Mouse (Mus musculus): ENCODE measurements around the gene Chd3.

The Chd3 gene

DNA sequence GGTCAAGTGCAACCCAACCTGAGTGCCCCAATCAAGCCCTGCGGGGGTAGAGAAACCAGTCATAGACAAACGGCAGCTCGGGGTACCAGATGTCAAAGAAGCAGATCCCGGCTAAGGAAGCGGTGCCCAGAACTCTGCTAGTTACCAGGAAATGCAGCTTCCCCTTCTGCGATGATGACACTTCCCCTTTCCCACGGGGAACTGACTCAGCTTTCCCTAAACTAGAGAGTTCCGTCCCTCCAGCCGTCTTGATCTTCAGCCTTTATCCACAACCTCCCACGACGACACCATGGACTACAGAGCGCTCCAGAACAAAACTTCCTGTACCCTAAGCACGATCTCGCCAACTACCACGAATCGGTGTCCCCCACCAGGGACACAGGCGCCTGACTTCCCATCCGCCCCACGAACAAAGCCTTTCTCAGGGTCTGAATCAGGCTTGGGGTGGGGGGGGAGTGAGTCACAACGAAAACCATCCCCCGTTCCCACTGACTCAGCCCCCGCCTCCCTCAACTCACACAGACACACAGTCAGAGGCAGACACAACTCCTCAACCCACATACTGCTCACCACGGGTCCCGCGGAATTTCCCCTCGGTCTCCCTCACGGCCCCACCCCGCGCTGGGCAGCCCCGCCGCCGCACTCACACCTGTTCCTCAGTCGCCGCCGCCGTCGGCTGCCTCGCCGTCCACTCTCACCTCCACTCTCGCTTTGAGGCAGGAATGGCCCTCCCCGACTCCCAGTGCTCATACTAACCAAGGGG, 41.3 kb upstream of the Chd3 start:
- peak; percentile 93 for DNase-seq (ENCODE audit: low read depth, low spot score)
- H3K27me3 ChIP-seq (ENCODE audit: control insufficient read depth, insufficient read depth, low read length, poor library complexity, severe bottlenecking) = no peaks in the 10 kb centered on the region

GRCm38 (mm10) chr11:69410045-69410309, 40.8 kb upstream of the Chd3 start:
- H3K36me3 ChIP-seq (ENCODE audit: control insufficient read depth, insufficient read depth, low read length, poor library complexity, severe bottlenecking) = peaks cover 5% of the 10 kb centered on the region
- no peaks in the 10 kb centered on the region for H3K27me3 ChIP-seq (ENCODE audit: control insufficient read depth, insufficient read depth, low read length, poor library complexity, severe bottlenecking)
- DNase-seq (ENCODE audit: low read depth, low spot score) = no peak

More for the DNA sequence above, 41.3 kb upstream of the Chd3 start:
- H3K36me3 ChIP-seq (ENCODE audit: control insufficient read depth, insufficient read depth, low read length, poor library complexity, severe bottlenecking) = no peaks in the 10 kb centered on the region; the same call in 1 of the 2 replicates

- Histone ChIP-seq H3K27me3 (ENCODE audit: control insufficient read depth, insufficient read depth, low read length, poor library complexity, severe bottlenecking) (no peaks in the 10 kb centered on the region), H3K36me3 (ENCODE audit: control insufficient read depth, insufficient read depth, low read length, poor library complexity, severe bottlenecking) (peaks cover 7% of the 10 kb centered on the region)
- DNase-seq (ENCODE audit: low read depth, low spot score) = peak; percentile 98
Measured at GRCm38 (mm10) chr11:69409378-69410044, 40.3 kb upstream of the Chd3 start.

- no peaks in the 10 kb centered on the region for H3K27me3 ChIP-seq (ENCODE audit: control insufficient read depth, insufficient read depth, low read length, poor library complexity, severe bottlenecking)
- DNase-seq (ENCODE audit: low read depth, low spot score) = peak; percentile 95
- peaks cover 8% of the 10 kb centered on the region for H3K36me3 ChIP-seq (ENCODE audit: control insufficient read depth, insufficient read depth, low read length, poor library complexity, severe bottlenecking)
Measured at GRCm38 (mm10) chr11:69408541-69409377, 39.6 kb upstream of the Chd3 start.

DNA sequence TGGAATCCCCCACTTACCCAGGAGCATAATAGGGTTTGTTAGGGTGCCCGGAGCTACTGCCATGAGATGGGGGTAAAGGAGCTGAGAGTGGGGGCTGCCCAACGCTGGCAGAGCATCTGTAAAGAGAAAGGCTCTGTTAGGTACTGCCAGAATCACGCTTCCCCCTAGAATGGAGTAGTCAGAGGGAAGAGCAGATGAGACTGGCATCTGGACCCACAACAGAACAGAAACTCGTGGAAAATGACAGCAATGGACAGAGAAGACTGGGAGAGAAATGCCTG, 38.5 kb upstream of the Chd3 start:
- DNase-seq (ENCODE audit: low read depth, low spot score) = no peak
- H3K36me3 ChIP-seq (ENCODE audit: control insufficient read depth, insufficient read depth, low read length, poor library complexity, severe bottlenecking) = peaks cover 9% of the 10 kb centered on the region

DNA sequence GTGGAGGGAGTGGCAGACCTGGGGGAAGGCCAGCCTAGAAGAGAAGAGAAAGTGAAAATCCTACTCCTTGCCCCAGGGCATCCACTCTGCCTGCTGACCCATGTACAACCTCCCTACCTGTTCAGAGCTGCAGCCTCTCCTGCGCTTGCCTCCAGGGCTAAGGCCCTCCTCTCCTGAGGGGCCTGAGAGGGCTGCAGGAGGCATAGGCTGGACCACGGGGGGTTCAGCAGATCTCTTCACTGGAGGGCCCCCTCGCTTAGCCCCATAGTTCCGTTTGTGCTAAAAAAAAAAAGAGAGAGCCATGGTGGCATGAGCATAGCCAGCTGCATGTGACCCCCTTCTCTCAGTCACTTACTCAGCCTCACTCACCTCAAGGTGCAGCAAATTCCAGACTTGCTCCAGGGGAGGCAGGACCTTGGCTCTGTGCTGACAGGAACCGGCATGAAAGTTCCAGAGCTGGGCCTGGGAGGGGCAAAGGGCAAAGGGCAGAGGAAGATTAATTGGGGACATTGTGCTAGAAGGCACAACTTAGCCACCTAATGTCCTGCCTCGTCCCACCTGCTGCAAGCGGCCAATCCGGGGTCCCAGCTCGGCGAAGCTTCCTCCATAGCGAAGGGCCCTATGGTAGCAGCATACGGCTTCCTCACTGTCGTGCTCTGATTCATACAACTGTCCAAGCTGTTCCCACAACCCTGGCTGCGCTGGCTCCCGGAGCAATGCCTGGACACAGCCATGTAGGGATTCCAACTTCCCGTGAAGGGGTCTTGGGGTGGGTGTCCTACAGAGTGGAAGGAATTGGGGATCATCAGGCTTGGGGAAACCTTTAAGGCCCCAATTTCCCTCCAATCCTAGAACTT, 37.9 kb upstream of the Chd3 start:
- peaks cover 9% of the 10 kb centered on the region for H3K36me3 ChIP-seq (ENCODE audit: control insufficient read depth, insufficient read depth, low read length, poor library complexity, severe bottlenecking)
- H3K27me3 ChIP-seq (ENCODE audit: control insufficient read depth, insufficient read depth, low read length, poor library complexity, severe bottlenecking) = no peaks in the 10 kb centered on the region
- peak; percentile 15 for DNase-seq (ENCODE audit: low read depth, low spot score)

More for the DNA sequence above, 38.5 kb upstream of the Chd3 start:
- no peaks in the 10 kb centered on the region for H3K27me3 ChIP-seq (ENCODE audit: control insufficient read depth, insufficient read depth, low read length, poor library complexity, severe bottlenecking)

DNA sequence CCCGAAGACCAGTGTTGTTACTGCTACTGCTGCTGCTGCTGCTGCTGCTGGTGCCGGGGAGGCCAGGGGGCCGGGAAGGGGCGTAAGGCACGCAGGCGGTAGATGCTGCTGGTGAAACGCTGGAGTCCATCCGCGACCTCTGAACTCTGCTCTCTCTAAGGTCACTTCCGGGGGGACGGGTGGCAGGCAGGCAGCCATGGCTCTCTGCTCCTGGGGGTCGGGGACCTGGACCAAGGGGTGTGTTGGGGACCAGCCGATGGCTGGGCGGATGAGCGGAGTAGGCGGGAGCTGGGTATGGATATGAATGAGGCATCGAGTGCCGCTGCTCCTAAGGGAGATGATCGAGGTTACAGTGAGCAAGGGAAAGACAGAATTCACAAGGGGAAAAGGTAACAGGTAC, 37.1 kb upstream of the Chd3 start:
- H3K36me3 ChIP-seq (ENCODE audit: control insufficient read depth, insufficient read depth, low read length, poor library complexity, severe bottlenecking) = peaks cover 9% of the 10 kb centered on the region
- no peaks in the 10 kb centered on the region for H3K27me3 ChIP-seq (ENCODE audit: control insufficient read depth, insufficient read depth, low read length, poor library complexity, severe bottlenecking)
- peak; percentile 19 for DNase-seq (ENCODE audit: low read depth, low spot score)

- Histone ChIP-seq H3K36me3 (ENCODE audit: control insufficient read depth, insufficient read depth, low read length, poor library complexity, severe bottlenecking) (peaks cover 9% of the 10 kb centered on the region), H3K27me3 (ENCODE audit: control insufficient read depth, insufficient read depth, low read length, poor library complexity, severe bottlenecking) (no peaks in the 10 kb centered on the region)
- peak; percentile 17 for DNase-seq (ENCODE audit: low read depth, low spot score)
Measured at GRCm38 (mm10) chr11:69405397-69406200, 36.4 kb upstream of the Chd3 start.

DNA sequence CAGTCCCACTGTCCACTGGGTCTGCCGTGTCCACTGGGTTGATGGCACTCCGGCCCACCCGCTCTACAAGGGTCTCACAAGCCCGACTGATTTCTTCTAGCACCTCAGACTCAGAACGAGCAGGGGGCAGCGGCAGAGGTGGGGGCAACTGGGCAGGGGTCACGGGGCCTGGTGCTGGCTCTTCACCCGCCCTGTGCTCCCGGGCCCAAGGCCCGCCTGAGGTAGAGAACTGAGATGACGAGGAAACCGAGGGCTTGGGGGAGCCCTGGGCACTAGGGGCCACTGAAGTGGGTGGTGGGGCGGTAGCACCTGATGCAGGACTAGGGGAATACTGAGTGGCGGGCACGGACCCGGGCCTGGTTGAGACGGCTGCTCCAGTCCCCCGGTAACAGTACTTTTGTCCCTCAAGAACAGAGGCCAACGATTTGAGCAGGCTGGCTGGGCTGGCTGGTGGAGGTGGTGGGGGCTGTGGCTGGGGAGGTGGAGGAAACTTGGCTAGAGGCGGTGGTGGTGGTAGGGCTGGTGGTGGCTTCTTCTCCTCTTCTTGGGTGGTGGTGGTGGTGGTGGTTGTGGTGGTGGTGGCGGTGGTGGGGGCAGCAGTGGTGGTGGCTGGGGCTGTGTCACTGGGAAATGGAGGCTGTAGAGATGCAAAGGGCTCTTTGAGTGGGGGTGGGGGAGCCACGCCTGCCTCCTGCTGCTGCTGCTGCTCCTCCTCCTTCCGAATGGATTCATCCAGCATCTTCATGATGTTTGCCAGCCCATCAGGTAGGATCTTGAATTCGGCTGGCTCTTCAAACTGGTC, 35.6 kb upstream of the Chd3 start:
- no peaks in the 10 kb centered on the region for H3K27me3 ChIP-seq (ENCODE audit: control insufficient read depth, insufficient read depth, low read length, poor library complexity, severe bottlenecking)
- DNase-seq (ENCODE audit: low read depth, low spot score) = peak; percentile 14
- peaks cover 9% of the 10 kb centered on the region for H3K36me3 ChIP-seq (ENCODE audit: control insufficient read depth, insufficient read depth, low read length, poor library complexity, severe bottlenecking)

DNA sequence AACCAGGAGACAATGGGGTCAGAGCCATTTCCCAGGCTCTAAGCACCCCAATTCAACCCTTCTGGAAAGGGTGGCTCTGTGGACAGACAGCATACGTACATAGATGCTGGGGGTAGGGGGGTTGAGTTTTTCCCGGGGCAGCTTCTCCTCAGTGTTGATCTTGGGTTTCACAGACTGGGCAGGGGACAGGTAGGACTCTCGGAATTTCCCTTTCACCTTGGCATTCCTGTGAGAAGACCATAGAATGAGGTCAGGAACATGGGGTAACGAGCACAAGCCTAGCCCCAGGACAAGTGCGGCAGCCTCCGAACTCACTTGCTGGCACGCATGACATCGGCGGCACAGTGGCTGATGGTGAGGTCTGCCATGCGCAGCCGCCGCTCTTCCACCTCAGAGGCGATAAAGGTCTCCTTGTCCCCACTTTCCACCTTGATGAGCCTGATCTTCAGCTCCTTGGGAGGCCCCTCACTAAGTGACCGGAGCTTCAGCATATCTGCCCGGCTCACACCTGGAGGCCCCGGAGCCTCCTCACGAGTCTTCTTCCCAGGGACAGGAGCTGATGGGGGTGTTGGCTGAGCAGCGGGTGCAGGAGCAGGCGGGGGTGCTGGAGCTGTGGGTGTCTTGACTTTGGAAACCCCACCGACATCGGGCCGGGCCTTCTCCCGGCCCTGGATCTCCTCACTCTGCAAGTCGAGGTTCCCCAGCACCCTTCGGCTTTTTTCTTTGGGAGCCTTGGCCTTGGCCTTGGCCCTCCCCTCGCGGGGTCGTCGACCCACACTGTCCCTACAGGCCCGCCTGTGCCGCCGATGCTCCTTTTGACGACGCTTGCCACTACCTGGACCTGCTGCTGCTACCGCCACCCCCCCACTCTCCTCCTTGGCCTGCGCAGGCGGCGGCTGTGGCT, 34.7 kb upstream of the Chd3 start:
- DNase-seq (ENCODE audit: low read depth, low spot score) = peak; percentile 21
- Histone ChIP-seq H3K36me3 (ENCODE audit: control insufficient read depth, insufficient read depth, low read length, poor library complexity, severe bottlenecking) (peaks cover 9% of the 10 kb centered on the region), H3K27me3 (ENCODE audit: control insufficient read depth, insufficient read depth, low read length, poor library complexity, severe bottlenecking) (no peaks in the 10 kb centered on the region)

DNA sequence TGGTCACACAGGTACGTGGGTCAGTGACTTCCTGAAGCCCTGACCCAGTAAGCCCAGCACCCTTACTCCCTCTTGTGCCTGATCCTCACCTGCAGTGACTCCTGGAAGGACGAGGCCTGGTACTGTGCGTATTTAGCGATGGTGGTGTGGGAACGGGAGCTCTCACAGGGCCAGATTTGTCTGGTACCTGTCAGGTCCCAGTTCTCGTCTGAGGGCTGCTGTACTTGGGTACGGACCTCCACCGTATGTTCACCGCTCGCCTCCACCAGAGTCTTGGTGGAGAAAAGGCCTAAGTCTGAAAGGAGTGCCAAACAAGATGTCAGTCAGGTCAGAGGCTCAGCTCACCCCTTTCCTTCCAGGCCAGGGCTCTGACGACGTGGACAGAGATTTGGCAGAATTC, 32.8 kb upstream of the Chd3 start:
- Histone ChIP-seq H3K36me3 (ENCODE audit: control insufficient read depth, insufficient read depth, low read length, poor library complexity, severe bottlenecking) (peaks cover 11% of the 10 kb centered on the region), H3K27me3 (ENCODE audit: control insufficient read depth, insufficient read depth, low read length, poor library complexity, severe bottlenecking) (no peaks in the 10 kb centered on the region)
- peak; percentile 29 for DNase-seq (ENCODE audit: low read depth, low spot score)

DNA sequence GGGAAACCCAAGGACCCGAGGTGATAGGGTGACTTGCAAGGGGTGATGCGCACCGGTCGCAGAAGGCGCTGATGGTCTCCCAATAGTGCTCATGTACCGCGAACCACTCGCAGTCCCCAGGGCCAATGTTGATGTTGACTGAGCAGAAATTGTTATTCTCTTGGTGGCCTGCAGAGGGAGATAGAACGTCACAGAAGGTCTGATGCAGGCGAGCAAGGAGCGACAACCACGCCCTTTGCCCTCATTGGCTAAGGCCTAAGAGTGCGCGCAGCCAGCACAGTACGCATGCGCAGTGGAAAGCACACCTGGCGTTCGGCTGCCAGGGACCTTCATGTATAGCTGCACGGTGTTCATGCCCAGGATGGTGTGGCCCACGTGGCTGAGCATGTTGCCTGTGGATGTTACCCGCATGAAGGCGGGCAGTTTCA, 32.0 kb upstream of the Chd3 start:
- Histone ChIP-seq H3K27me3 (ENCODE audit: control insufficient read depth, insufficient read depth, low read length, poor library complexity, severe bottlenecking) (no peaks in the 10 kb centered on the region), H3K36me3 (ENCODE audit: control insufficient read depth, insufficient read depth, low read length, poor library complexity, severe bottlenecking) (peaks cover 11% of the 10 kb centered on the region)
- DNase-seq (ENCODE audit: low read depth, low spot score) = peak; percentile 97
